Mouse (Mus musculus) c-Kit-negative CD71-positive TER-119-positive erythroid progenitor cells, embryonic 14.5 days (primary cell): ENCODE measurements around the gene Asrgl1.
"Not testable (repeated sequence)": the region's sequence is repeated elsewhere in the genome, so short reads cannot be mapped to it uniquely, and the experiment has no call there.

Experiments used
- DNase-seq: peaks from one replicate; pipeline ENCODE4 v3.0.0-alpha.2; 2013; ENCODE audit warnings: low read depth, low spot score

Asrgl1 gene

DNA sequence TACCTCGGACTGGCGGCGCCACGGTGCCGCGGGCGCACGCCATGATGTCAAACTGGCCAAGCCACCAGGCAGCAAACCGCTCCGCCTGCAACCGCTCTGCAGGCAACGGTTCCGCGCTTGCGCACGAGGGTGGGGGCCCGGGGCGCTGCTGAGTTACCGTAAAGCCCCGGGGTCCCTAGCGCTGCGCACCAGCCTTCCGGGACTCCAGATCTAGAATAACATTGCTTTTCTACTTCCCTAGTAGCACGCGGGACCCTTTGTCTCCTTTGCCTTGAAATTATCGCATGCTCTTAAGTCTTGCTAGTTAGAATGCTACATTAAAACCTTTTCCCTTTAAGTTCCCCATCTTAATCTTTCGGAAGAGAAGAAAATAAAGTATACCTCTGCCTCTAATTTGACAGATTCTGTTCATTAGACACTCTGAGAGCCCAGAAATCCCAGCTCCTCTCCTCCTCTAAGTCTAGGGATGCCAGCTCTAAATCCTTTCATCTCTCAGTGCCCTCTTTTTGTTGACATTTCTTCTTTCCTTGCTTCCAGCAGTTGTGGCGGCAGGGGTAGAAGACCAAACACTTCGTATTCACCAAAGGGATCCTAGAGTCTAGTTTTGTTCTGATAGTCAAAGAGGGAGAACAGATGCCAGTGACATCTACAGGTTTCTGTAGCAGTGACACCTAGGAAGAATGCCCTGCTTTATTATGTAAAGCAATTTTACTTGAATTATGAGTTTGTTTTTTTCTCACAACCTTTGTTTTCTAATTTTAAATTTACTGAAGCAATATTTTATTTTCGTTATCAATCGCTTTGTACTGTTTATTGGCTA, at the start of gene Asrgl1:
Asrgl1 (minus strand) TSS at position 125 of the 820 bp plus-strand sequence.
- DNase-seq, result peak; percentile 28

DNA sequence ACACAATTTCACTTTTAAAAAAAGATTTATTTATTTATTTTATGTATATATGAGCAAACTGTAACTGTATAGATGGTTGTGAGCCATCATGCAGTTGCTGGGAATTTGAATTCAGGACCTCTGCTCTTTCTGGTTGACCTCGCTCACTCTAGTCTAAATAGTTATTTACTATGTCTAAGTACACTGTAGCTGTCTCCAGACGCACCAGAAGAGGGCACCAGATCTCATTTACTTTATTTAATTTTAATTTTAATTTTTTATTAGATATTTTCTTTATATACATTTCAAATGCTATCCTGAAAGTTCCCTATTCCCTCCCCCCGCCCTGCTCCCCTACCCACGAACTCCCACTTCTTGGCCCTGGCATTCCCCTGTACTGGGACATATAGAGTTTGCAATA, 10.8 kb upstream of the Asrgl1 start:
- no peak for DNase-seq

DNA sequence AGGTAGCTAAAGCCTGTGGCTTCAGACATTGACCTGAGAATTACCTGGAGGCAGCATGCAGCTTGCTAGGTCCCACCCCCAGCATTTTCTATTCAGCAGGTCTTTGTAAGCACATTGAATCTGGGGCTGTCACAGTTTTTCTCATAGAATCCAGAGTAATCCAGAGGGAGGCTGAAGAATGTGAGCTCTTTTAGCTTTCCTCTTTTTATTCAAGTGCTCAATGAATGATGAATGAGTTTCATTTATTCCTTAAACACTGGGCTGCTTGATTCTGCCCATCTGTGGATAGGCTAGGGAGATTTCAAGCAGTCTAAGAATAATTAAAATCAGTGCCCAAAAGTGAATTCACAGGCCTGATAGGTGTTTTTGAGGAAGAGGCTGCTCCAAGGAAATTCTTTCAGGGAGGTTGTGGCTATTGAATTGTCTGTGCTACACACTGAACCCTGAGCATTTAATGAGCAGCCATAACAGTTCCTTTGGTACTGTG, 8.2 kb upstream of the Asrgl1 start:
- no peak for DNase-seq

DNA sequence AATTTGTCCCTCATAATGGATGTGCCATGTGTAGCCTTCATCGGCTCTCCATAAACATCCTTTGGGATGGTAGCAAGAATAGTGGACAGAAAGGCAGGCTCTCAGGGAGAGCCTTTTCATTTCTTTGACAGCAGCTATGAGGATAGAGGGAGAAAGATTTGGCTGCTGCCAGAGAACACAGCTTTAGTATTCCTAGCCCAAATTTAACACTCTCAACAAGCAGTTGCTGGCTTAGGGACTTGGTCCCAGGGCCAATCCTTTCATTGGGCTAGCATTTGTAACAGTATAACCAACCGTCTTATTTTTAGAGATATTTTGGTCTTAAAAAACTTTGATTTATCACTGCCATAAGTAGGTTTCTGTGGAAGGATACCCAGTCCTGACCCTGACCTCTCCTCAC, 7.8 kb upstream of the Asrgl1 start:
- DNase-seq, result no peak

DNA sequence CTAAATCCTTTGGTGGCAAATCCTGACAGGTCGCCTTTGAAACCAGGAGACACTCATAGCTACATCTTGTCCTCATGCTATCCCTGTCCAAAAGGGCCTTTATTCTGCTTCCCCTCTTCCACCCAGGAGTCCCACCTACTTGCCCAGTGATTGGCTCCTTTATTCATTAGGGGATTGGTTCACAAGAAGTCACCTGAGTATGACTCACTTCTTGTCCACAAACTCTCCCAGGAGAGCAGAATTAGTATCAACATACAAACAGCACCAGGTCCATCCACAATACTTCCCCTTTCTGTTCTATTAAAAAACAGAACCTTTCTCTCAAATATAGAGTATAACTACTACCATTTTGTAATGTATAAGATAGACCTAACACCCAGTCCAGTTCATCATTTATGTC, 4.9 kb upstream of the Asrgl1 start:
- not testable (repeated sequence) for DNase-seq

DNA sequence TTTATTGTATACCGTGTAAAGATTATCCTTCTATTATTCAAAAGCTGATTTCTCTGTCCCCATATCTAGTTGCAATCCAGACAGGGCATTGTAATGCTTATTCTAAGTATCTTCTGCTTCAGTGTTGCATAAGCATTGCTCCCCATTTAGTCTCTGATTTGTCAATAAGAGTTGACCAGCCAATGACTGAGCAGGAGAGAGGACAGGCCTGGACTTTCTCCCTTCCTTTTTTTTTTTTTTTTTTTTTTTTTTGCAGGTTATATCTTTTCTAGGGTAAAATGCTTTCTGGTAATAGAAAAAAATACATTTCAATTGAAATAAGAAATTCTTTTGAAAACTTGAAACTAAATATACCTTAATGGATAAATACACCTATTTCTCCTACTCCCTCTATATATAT, 1.7 kb upstream of the Asrgl1 start:
- no peak for DNase-seq

DNA sequence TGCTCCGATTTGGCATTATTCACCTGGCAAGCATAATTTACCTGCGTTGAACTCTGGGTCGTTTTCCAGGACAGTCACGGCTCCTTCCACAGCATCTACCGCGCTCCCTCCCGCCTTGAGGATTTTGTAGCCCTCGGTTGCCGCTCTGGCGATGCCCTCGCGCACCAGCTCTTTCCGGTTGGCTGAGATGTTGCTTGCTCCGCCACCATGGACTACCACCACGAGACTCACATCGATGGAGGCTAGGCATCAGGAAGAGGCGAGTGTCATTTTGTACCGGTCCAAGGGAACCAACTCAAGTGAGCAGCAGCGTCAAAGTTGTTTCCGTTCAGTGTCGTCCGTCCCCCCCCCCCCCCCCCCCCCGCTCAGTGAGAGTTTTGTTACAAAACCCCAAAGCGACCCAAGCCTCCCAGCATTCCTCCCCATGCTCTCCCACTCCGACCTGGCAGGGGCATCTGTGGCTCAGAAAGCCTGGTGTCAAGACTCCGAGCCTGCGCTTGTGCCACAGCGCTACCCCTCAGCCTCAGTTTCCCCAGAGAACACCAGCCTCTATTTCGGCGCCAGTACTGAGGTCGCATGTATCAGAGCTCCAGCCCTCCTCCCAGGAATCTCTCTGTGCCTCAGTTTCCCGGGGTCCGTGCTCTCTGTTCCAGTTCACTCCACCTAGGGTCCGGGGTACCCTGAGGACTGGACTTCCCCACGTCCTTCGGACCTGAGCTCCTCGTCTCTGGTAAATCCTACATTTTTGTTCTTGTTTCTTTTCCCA, 507 bp downstream of the Asrgl1 start:
- no peak for DNase-seq

DNA sequence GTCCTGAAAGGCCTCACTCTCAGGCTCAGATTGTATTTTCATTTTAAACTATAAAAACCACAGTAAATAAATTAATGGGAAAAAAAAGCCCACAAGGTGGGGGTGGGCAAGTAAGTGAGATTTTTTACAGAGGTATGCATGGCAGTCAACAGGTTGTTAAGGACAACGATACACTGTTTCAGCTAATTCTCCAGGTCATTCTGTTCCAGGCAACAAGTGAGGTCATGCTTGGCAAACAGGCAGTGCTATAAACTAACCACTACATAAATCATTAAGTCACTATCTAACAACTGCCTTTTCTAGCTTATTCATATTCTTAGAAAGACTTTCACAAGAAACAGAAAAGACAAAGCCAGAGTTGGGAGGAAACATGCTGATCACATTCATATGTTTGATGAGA, 5.4 kb downstream of the Asrgl1 start:
- DNase-seq, result no peak

DNA sequence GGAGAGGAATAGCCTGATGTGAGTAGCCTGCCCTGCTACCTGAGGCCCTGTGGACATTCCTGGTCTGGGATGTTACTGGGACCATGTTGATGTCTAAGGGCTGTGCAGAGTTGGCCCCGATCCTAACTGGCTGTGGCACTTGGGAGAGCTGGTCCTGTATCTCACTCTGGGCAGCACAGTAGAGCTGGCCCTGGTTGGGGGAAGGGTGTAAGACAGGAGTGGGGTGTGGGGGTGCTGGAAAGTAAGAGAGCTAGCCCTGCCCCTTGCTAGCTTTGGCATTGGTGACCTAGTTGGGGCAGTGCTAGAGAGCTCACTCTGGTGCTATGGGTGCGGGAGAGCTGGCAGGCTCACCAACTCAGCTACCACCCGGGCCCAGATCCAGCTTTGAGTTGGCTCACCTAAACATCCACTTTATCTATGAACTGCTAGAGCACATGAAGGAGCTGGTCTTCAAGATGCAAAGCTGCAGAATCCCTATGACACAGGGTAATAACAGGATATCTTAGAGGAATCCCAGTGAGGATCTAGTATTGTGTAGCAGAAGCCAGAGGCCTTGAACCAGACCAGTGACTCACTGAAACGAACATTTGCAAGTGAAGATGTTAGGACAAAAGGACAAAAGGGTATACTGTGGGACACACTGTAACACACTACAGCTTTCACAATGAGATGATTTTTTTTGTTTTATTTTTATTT, 6.8 kb downstream of the Asrgl1 start:
- no peak for DNase-seq

DNA sequence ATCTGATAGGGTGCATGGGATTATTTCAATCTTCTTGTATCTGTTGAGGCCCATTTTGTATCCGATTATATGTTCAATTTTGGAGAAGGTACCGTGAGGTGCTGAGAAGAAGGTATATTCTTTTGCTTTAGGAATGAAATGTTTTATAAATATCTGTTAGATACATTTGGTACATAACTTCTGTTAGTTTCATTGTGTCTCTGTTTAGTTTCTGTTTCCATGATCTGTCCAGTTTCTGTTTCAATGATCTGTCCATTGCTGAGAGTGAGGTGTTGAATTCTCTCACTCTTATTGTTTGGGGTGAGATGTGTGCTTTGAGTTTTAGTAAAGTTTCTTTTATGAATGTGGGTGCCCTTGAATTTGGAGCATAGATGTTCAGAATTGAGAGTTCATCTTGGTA, 11.4 kb downstream of the Asrgl1 start:
- not testable (repeated sequence) for DNase-seq

DNA sequence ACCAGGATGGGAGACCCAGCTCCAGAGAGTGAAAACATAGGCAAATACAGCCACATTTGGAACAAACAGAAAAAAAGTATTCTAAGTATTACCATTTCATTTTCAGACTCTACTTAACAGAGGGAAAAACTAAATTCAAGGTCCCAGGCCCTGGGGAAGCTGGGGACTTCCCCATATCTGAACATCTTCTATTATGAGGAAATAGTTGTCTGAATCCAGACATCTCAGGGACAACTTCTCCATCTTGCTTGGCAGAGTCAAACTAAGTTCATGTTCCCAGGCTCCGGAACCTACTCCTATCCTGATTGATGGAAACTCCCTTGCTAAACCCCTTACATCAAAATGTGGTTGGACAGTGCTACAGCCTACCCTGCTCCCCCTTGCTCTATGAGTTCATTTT, 13.0 kb downstream of the Asrgl1 start:
- no peak for DNase-seq

DNA sequence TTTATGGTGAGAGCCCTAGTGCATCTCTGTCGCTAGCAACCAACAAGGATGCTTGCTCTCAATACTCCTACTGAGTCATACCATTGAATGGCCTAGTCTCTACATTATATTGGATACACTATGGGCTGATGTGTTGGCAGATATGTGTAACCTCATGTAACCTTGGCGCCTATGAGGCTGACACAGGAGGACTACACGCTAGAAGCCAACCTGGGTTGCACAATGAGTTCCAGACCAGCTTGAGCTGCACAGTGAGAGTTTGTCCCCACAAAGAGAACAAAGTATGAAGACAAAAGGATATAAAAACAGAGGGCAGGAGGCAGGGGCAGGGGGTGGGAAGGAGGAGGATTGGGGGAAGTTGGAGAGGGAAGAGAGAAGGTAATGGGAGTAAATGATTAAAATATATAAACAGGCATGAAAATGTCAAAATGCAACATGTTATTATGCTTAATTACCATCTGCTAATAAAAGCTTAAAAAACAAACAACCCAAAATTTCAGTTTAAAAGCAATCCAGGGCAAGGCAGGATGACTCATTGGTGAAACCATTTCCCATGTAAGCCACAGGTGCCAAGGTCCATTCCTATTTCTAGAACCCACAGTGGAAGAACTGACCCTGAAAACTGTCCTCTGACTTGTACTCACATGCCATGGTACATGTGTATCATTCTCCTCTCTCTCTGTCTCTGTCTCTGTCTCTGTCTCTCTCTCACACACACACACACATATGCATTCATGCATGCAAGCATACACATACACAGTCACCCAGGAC, 15.6 kb downstream of the Asrgl1 start:
- no peak for DNase-seq

DNA sequence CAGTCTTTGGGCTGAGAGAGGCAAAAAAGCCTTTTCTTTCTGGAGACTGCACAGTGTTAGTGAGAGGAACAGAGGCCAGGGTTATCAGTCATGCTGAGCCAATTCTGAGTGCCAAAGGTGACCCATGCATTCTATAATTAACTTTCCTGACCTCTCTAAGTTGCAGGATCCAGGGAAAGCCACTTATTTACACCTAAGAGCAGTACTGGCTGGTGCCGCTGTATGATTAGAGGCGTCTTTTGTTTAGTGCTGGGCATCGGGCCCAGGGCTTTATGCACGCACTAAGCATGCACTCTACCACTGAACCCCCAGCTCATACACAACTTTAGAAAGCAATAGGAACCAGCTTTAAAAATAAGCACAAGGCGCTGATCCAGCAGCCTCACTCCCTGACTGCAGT, 18.2 kb downstream of the Asrgl1 start:
- no peak for DNase-seq

DNA sequence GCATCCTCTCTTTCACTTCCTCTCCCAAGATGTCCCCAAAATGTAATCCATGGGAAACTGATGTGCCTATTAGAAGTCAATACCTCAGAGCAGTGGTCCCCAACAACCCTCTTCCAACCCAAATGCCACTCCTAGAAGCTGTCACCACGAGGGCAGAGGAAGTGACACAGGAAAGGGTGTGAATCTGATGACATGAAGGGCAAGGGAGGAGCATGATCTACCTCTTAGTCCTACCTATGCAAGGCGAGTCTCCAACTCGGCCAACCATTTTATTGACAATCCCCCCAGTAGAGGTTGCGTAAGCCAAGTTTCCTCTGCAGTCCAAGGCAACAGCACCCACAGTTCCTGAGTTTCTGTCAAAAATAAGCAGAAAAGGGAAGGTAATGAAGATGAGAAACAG, 19.2 kb downstream of the Asrgl1 start:
- DNase-seq, result no peak

DNA sequence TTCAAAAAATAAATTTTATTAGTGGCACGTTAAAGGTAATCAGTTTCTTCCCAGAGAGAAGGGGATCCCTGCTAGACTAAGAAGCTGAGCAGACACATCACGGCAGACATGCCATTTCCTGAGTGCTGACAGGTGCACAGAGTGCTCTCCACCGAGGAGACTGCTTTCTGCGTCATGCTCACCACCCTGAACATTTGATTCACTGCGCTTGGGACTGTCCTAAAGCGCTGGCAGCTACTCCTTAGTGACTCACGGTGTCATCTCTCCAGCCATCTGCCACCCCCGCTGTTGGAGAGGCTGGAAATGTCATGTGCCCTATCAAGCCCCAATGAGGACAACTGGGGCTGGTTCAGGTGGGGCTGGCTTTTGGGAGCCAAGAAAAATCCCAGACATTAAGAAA, 23.4 kb downstream of the Asrgl1 start:
- DNase-seq, result no peak

DNA sequence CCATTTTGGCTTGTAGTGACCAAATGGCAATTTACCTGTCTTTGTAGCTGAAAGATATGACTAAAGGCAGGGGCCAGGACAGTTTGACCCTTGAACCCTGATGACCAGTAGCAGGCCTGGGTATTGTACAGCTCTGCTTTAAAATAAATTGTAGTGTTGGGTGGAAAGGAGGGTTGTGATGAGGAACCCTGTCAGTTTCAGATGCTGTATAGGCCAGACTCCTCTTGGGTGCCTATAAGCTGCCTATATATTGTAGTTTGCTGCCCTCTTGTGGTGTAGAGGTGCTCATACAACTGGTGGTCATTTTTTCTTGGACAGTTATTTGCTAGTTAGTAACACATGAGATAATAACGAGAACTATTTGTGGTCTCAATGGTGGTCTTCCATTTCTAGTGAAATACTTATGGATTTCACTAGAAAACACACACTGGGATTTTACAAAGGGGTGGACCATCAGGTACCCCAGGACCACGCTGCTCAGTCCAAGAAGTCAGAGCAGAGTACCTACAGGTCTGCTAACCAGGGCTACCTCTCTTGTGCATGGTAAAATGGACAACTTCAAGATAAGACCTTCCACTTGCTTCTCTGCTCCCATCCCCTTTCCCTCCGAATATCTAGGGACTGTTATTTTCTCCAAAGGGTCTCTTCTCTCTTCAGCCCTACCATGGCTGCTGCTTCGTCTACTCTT, 25.1 kb downstream of the Asrgl1 start:
- DNase-seq, result peak; percentile 54

DNA sequence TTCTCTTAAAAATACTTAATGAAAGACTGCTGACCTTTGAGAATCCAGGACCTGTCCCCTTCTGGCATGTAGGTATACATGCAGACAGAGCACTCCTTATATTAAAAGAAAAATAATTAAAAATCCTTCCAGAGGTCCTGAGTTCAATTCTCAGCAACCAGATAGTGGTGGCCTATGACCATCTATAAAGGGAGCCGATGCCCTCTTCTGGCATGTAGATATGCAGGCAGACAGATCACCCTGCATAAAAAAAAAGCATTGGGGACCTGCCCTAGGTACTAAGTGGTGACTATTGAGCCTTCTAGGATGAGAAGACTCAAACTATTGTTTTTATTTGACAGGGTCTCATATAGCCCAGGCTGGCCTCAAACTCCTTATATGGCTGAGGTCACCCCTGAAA, 26.9 kb downstream of the Asrgl1 start:
- DNase-seq, result no peak

DNA sequence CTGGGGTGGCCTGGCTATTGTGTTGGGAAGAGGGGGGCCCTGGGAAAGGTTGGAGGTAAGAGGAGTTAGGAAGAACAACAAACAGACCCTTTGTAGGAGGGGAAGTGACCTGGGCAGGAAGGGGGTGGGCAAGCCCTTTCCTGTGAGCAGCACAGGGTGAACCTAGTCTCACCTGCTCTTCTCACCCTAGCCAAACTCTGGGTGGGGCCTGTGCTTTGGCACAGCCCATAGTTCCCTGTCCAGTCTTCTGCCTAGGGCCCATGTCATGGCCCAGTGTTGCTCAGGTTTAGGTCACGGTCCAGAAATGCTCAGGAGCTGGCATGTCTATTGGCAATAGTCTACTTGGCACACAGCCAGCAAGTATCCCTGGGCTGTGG, 28.1 kb downstream of the Asrgl1 start:
- no peak for DNase-seq

DNA sequence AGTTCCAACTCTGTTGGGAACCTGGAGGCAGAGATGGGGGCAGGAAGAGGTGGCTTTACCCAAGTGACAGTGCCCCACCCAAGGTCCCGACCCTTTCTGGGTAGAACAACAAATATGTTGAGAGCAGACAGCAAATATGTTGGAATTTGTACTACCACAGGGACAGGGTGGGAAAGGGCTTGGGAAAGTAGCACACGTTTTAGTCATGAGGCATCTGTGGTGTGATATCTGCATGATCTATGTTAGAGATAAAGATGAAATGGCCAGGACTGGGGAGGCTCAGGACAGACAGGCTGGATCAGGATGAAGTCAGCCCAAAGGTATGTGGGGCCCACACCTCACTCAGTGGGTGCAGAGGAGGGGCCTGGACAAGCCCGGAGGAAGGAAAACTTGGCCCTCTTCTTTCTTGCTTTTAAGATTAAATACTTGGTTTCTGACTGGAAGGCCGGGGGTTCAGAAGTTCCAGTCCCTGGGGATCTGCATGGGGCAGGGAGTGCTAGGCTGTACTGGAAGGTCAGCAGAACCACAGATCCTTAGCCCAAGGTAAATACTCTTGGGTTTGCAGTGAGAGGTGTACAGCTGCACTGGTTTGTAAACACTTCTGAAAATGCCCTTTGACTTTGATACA, 28.6 kb downstream of the Asrgl1 start:
- DNase-seq, result no peak

DNA sequence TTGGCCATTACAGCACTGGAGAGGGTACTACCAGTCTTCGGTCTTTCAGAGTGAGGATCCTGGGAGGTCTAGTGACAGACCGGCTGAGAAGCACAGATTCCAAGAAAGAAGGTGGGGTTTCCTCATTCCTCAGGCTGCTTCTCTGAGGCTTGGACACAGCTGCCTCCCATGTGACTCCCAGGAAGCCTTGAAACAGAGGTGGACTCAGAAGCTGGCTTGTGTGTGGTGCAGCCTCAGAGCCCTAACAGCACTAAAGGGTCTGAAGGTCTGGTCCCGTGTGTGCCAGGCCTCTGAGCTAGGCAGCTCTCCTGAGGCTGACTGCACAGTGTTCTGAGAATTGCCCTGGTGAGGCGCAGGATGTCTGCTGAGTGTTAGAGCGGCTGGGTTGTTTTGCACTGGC, 29.3 kb downstream of the Asrgl1 start:
- no peak for DNase-seq
